Mouse (Mus musculus): Measurements from ENCODE around the gene Edc3.

DNA sequence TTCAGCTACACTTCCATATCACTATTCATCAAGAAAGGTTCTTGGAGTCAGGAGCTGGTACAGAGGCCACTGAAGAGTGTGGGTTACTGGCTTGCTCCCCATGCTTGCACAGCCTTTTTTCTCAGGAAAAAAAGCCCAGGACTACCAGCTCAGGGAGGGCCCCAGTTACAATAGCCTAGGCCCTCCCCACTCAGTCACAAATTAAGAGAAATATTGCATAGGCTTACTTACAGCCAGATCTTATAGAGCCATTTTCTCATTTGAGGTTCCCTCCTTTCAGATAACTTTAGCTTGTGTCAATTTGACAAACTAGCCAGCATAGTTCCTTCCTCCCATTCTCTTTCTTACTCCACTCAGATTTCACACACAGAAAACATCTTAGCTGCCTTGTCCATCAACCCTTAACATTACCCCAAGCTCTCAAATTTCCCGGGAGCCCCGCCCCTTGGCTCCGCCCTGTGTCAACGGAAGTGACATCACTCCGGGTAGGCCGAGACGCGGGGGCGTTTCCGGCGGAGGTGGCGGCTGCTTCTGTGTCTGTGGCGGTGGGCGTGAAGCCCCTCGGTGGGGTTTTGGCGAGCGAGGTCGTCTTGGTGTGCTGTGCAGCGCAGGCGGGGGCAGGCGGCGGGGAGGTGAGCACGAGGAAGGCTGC, at the start of gene Edc3:
- TF ChIP-seq CTCF (IDR thresholded peaks at IDR 0.05; ENCODE audit: insufficient read depth, low read depth, low read length) (no peak), POLR2A (IDR thresholded peaks at IDR 0.05; ENCODE audit: insufficient read depth, low read depth, low read length) (peak; percentile 81)
